Comparison of ENCODE assay signal across 9 mouse cellular contexts in the genomic region with DNA sequence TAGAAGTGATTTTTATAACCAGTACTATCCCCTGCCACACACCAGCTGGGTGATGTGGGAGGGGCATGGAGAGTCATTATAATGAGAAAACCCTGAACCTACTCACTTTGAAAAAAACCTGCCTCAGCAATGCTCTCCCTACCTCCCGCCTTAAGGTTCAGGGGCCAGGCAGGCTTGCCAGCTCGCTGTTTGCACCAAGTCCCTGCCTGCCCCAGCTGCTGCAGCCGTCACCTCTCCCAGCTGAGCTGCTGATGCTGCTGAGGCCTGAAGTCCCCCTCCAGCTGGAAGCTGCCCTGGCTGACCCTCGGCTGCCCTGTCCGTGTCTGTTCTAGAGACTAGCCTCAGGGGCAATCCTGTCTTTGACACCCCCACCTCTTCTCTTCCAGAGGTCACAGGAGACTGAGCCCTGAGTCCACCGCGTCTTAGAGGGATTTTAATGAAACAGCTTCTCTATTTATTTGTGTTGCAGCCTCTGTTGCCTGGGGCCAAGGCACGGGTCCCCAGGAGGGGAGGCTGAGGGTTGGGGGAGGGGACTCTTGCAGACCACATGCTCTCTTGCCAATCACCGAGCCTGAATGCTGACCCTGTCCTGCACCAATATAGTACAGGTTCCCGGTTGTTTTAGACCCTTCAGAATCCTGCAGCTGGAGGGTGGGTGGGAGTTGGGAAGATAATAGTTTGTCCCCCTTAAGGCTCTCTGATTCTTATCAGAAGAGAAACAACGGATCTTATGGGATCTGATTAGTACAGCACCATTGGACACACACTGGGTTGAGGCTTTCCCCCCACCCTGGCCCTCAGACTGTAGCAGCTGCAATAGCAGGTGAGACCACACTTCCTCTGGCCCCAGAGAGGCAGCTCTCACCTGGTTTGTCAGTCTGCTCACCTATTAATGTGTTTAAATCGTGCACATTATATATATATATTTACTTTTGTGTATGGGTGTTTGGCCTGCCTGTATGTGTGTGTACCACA.
A peak's percentile ranks its signal among the peaks of the same experiment; 100 is the strongest.
DNase-seq lines count a peak whose midpoint lies in the region.
"Had no signal": no experiment of that assay in that cellular context is flagged by ENCODE, and none has a peak within 500 bp of the region (broad histone marks: within the 10 kb centered on the region; RNA-seq: fewer than 3 reads in every experiment).

No protein-coding gene starts in this region.

- no peaks in the 10 kb centered on the region for H3K27me3 ChIP-seq in embryonic facial prominence, embryonic 10.5 days (replicated peaks; ENCODE audit: low read depth, poor library complexity, severe bottlenecking)
- no peaks in the 10 kb centered on the region for H3K27me3 ChIP-seq in limb, embryonic 10.5 days (ENCODE audit: low read depth, poor library complexity, severe bottlenecking)
- H3K27me3 ChIP-seq: liver, embryonic 13.5 days had no signal

- intact Hi-C loops in heart, postnatal 10 days (cut with DNase I): no loop called here
- intact Hi-C loops in left cerebral cortex, postnatal 36 days (cut with DNase I): no loop called here

- H3K27ac ChIP-seq in embryonic facial prominence, embryonic 10.5 days (replicated peaks): peak overlapping the region; percentile 81
- H3K27ac ChIP-seq in limb, embryonic 10.5 days: peak overlapping the region; percentile 90
- H3K27ac ChIP-seq: liver, embryonic 13.5 days had no signal

- H3K4me3 ChIP-seq in embryonic facial prominence, embryonic 10.5 days: peak overlapping the region; percentile 25
- peak overlapping the region; percentile 28 for H3K4me3 ChIP-seq in limb, embryonic 10.5 days
- H3K4me3 ChIP-seq: liver, embryonic 13.5 days had no signal

- no peaks in the 10 kb centered on the region for H3K9me3 ChIP-seq in embryonic facial prominence, embryonic 10.5 days
- no peaks in the 10 kb centered on the region for H3K9me3 ChIP-seq in limb, embryonic 10.5 days (replicated peaks)
- H3K9me3 ChIP-seq: liver, embryonic 13.5 days had no signal

- peak; percentile 24 for DNase-seq in Muller cell, postnatal 12 days (ENCODE audit: inconsistent ontology term)
- peak; percentile 88 for DNase-seq in embryonic facial prominence, embryonic 10.5 days (ENCODE audit: low spot score)
- peak; percentile 45 for DNase-seq in heart, postnatal 10 days
- peak; percentile 82 for DNase-seq in limb, embryonic 10.5 days (ENCODE audit: low spot score)
- no peak for DNase-seq in left cerebral cortex, postnatal 36 days (ENCODE audit: low spot score in 2 of 2)
- DNase-seq in layer of hippocampus, postnatal 36 days: no peak
- DNase-seq in adrenal gland, postnatal 4 days (ENCODE audit: low spot score in 2 of 2): no peak
- DNase-seq in urinary bladder, postnatal 36 days (ENCODE audit: low spot score in 2 of 2): no peak
- DNase-seq: liver, embryonic 13.5 days had no signal

- peaks cover 57% of the 10 kb centered on the region for H3K4me1 ChIP-seq in embryonic facial prominence, embryonic 10.5 days
- peaks cover 56% of the 10 kb centered on the region for H3K4me1 ChIP-seq in limb, embryonic 10.5 days
- H3K4me1 ChIP-seq: liver, embryonic 13.5 days had no signal

- WGBS in embryonic facial prominence, embryonic 10.5 days: 5% methylated on average over 12 of the region's 12 CpGs
- 7% methylated on average over 12 of the region's 12 CpGs for WGBS in limb, embryonic 10.5 days

- H3K36me3 ChIP-seq in embryonic facial prominence, embryonic 10.5 days (replicated peaks): no peaks in the 10 kb centered on the region
- H3K36me3 ChIP-seq in limb, embryonic 10.5 days: no peaks in the 10 kb centered on the region
- H3K36me3 ChIP-seq: liver, embryonic 13.5 days had no signal

Comparison
In these comparisons a context has a peak if more than half of its experiments do, and no peak if none do; other contexts are left out.
1. DNase-seq: peak in Muller cell, postnatal 12 days (single experiment), embryonic facial prominence, embryonic 10.5 days (single experiment), heart, postnatal 10 days (2 of 2) and limb, embryonic 10.5 days (single experiment); none in left cerebral cortex, postnatal 36 days (0 of 2), layer of hippocampus, postnatal 36 days (0 of 2), adrenal gland, postnatal 4 days (0 of 2) and urinary bladder, postnatal 36 days (0 of 2).